Mouse (Mus musculus) myocyte (in vitro differentiated cells): ENCODE data around the gene Slc13a1.

Experiments used
- CEBPB ChIP-seq: IDR thresholded peaks from 2 replicates; pipeline ENCODE4 v1.6.1; 2011; ENCODE audit warnings: mild to moderate bottlenecking, moderate library complexity; ENCODE audit not compliant: poor library complexity, insufficient read depth, severe bottlenecking
- E2F4 ChIP-seq: IDR thresholded peaks from one replicate; pipeline ENCODE4 v1.6.1; 2011; ENCODE audit warnings: mild to moderate bottlenecking, control low read depth, moderate library complexity; ENCODE audit not compliant: insufficient read depth
- MAX ChIP-seq: IDR thresholded peaks from one replicate; pipeline ENCODE4 v1.6.1; 2011; ENCODE audit warnings: low read depth, mild to moderate bottlenecking, control low read depth
- MYOD1 ChIP-seq, 3 experiments: IDR thresholded peaks; one replicate each; pipeline ENCODE4 v1.6.1; 2011; ENCODE audit warnings: control low read depth in 2 of 3, low read depth in 2 of 3, mild to moderate bottlenecking in 2 of 3, moderate library complexity in 1 of 3; ENCODE audit not compliant: insufficient read length in 2 of 3, control insufficient read depth in 1 of 3
- POLR2A ChIP-seq: IDR thresholded peaks from one replicate; pipeline ENCODE4 v1.6.1; 2011; ENCODE audit warnings: low read depth, mild to moderate bottlenecking, control low read depth, moderate library complexity; ENCODE audit not compliant: insufficient read length
- SRF ChIP-seq: IDR thresholded peaks from one replicate; pipeline ENCODE4 v1.6.1; 2011; ENCODE audit warnings: low read depth; ENCODE audit not compliant: control insufficient read depth, insufficient read length
- TCF12 ChIP-seq: IDR thresholded peaks from one replicate; pipeline ENCODE4 v1.6.1; 2011; ENCODE audit warnings: mild to moderate bottlenecking, control low read depth; ENCODE audit not compliant: poor library complexity, insufficient read depth, severe bottlenecking
- USF1 ChIP-seq: IDR thresholded peaks from one replicate; pipeline ENCODE4 v1.6.1; 2011; ENCODE audit warnings: low read depth, mild to moderate bottlenecking, control low read depth, moderate library complexity

DNA sequence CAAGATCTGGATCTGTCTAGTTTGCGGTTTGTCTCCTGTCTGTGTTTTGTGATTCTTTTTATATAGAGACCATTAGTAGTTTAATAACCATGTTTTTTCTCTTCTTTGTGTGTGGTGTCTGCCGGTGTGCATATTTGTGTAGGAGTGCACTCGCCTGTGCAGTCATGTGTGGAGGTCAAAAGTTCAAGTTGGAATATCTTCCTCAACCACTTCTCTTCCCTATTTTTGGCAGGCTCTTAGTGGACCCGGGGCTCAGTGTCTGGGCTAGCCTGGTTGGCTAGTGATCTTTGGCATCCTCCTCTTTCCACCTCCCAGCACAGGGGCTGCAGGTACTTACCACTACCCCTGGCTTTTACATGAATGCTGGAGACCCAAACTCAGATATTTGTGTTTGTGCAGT, 13.0 kb downstream of the Slc13a1 start:
- TF ChIP-seq MAX (no peak), E2F4 (no peak), TCF12 (no peak), POLR2A (no peak), USF1 (no peak), CEBPB (no peak), SRF (no peak), MYOD1 (IDR thresholded peaks at IDR 0.05; ENCODE audit: control insufficient read depth in 1 of 3, insufficient read length in 2 of 3, low read depth in 2 of 3) (no peak)
